Mouse (Mus musculus) kidney, embryonic 15.5 days (tissue): Measurements from ENCODE around the gene Josd1. TPM values are rescaled to one million over a fixed set of nuclear protein-coding genes. Genes with fewer than 3 reads are reported as not detected.

ENCODE experiments used
- ATAC-seq: fragments of 200-750 bp; cut with Nextera tagmentation; replicated peaks from 2 replicates; pipeline ENCODE4 v1.8.0; 2017; ENCODE audit warnings: moderate TSS enrichment; ENCODE audit not compliant: low FRiP score
- H3K27ac ChIP-seq: fragments of 300-500 bp; sonication (generic); 2 replicates; pipeline ENCODE4 v1.5.1; 2015; ENCODE audit warnings: mild to moderate bottlenecking, inconsistent platforms
- H3K27me3 ChIP-seq: fragments of 300-500 bp; sonication (generic); 2 replicates; pipeline ENCODE4 v1.6.1; 2015; ENCODE audit warnings: inconsistent platforms
- H3K36me3 ChIP-seq: fragments of 300-500 bp; sonication (generic); 2 replicates; pipeline ENCODE4 v1.6.1; 2015; ENCODE audit warnings: inconsistent platforms
- H3K4me1 ChIP-seq: fragments of 300-500 bp; sonication (generic); 2 replicates; pipeline ENCODE4 v1.6.1; 2015; ENCODE audit warnings: inconsistent platforms
- H3K4me2 ChIP-seq: fragments of 300-500 bp; sonication (generic); 2 replicates; pipeline ENCODE4 v1.6.1; 2015; ENCODE audit warnings: moderate library complexity, mild to moderate bottlenecking, inconsistent platforms
- H3K4me3 ChIP-seq: fragments of 300-500 bp; sonication (generic); replicated peaks from 2 replicates; pipeline ENCODE4 v1.5.1; 2015; ENCODE audit warnings: mild to moderate bottlenecking, inconsistent platforms
- H3K9ac ChIP-seq: fragments of 300-500 bp; sonication (generic); 2 replicates; pipeline ENCODE4 v1.6.1; 2015; ENCODE audit warnings: mild to moderate bottlenecking, inconsistent platforms
- H3K9me3 ChIP-seq: fragments of 300-500 bp; sonication (generic); replicated peaks from 2 replicates; pipeline ENCODE4 v1.6.1; 2016; ENCODE audit warnings: inconsistent platforms
- WGBS: fragments of 180-500 bp; shearing (Covaris S2); methylation state at CpG from one replicate; pipeline ENCODE4 v1.1.7; 2015; ENCODE audit warnings: mixed read lengths; 5-methylcytosine and 5-hydroxymethylcytosine counted together
- polyA plus RNA-seq: library from polyadenylated mRNA; unstranded; fragments of >200 nt; fragmentation: Nextera tagmentation; extraction: Ambion mirVana; gene quantifications from 2 replicates; pipeline ENCODE4 v1.2.1, GENCODE M21; 2015

Gene Josd1
- polyA plus RNA-seq, 1 experiment from 2014 or later: 19.0 TPM

GRCm38 (mm10) chr15:79650569-79650968 lies 37.1 kb downstream of the Josd1 start:
- no peak overlapping the region for H3K9ac ChIP-seq
- no peak for ATAC-seq
- H3K4me3 ChIP-seq: no peak overlapping the region
- H3K36me3 ChIP-seq: peaks cover 5% of the 10 kb centered on the region; the same call in 1 of the 2 replicates
- no peaks in the 10 kb centered on the region for H3K4me1 ChIP-seq
- H3K4me2 ChIP-seq: no peak overlapping the region
- no peak overlapping the region for H3K27ac ChIP-seq
- no peaks in the 10 kb centered on the region for H3K9me3 ChIP-seq
- no peaks in the 10 kb centered on the region for H3K27me3 ChIP-seq

- WGBS: 88% methylated on average over 12 of the region's 12 CpGs
- H3K9ac ChIP-seq: no peak overlapping the region
Measured at GRCm38 (mm10) chr15:79648130-79648529, 39.6 kb downstream of the Josd1 start.

GRCm38 (mm10) chr15:79645483-79645882 lies 42.2 kb downstream of the Josd1 start:
- Histone ChIP-seq H3K4me1 (no peaks in the 10 kb centered on the region), H3K9me3 (no peaks in the 10 kb centered on the region), H3K9ac (no peak overlapping the region), H3K36me3 (peaks cover 10% of the 10 kb centered on the region; the same call in 1 of the 2 replicates), H3K27me3 (no peaks in the 10 kb centered on the region), H3K4me2 (no peak overlapping the region), H3K27ac (no peak overlapping the region), H3K4me3 (no peak overlapping the region)
- ATAC-seq: no peak
- 88% methylated on average over 2 of the region's 2 CpGs for WGBS

More at GRCm38 (mm10) chr15:79648130-79648529, 39.6 kb downstream of the Josd1 start:
- Histone ChIP-seq H3K4me1 (no peaks in the 10 kb centered on the region), H3K9me3 (no peaks in the 10 kb centered on the region), H3K36me3 (peaks cover 5% of the 10 kb centered on the region; the same call in 1 of the 2 replicates), H3K27me3 (no peaks in the 10 kb centered on the region), H3K27ac (no peak overlapping the region), H3K4me2 (no peak overlapping the region), H3K4me3 (no peak overlapping the region)
- ATAC-seq: no peak

GRCm38 (mm10) chr15:79641135-79641817 lies 46.4 kb downstream of the Josd1 start:
- no peaks in the 10 kb centered on the region for H3K9me3 ChIP-seq
- H3K9ac ChIP-seq: no peak overlapping the region
- no peak overlapping the region for H3K4me2 ChIP-seq
- no peaks in the 10 kb centered on the region for H3K27me3 ChIP-seq
- H3K36me3 ChIP-seq: peaks cover 12% of the 10 kb centered on the region
- no peak overlapping the region for H3K4me3 ChIP-seq
- ATAC-seq: no peak
- H3K4me1 ChIP-seq: no peaks in the 10 kb centered on the region
- 63% methylated on average over 12 of the region's 12 CpGs for WGBS
- H3K27ac ChIP-seq: no peak overlapping the region

- WGBS: 41% methylated on average over 2 of the region's 2 CpGs
- no peak for ATAC-seq
- H3K36me3 ChIP-seq: peaks cover 29% of the 10 kb centered on the region
Measured at GRCm38 (mm10) chr15:79630471-79630870, 57.2 kb downstream of the Josd1 start.

More at GRCm38 (mm10) chr15:79630471-79630870, 57.2 kb downstream of the Josd1 start:
- H3K27me3 ChIP-seq: no peaks in the 10 kb centered on the region
- no peak overlapping the region for H3K9ac ChIP-seq
- peaks cover 7% of the 10 kb centered on the region; the same call in 1 of the 2 replicates for H3K4me1 ChIP-seq
- no peak overlapping the region for H3K4me2 ChIP-seq
- no peak overlapping the region for H3K4me3 ChIP-seq
- H3K27ac ChIP-seq: no peak overlapping the region
- no peaks in the 10 kb centered on the region for H3K9me3 ChIP-seq

Other genes starting within 250 kb of the Josd1 start
- gene Csnk1e, start 232.4 kb downstream of the Josd1 start, polyA plus RNA-seq: 87.0 and 90.6 TPM in 2 replicates
- gene Kcnj4, start 182.7 kb downstream of the Josd1 start, polyA plus RNA-seq: 0.08 and 0.12 TPM in 2 replicates
- gene Kdelr3, start 171.5 kb downstream of the Josd1 start, polyA plus RNA-seq: 69.5 and 71.8 TPM in 2 replicates
- 50.0 and 51.0 TPM in 2 replicates for gene Ddx17, start 141.2 kb downstream of the Josd1 start, polyA plus RNA-seq
- 2.6 and 2.7 TPM in 2 replicates for gene Dmc1, start 82.8 kb downstream of the Josd1 start, polyA plus RNA-seq
- gene Fam227a, start 29.0 kb downstream of the Josd1 start, polyA plus RNA-seq: 1.3 and 1.5 TPM in 2 replicates
- 51.5 and 56.6 TPM in 2 replicates for gene Cby1, start 28.7 kb downstream of the Josd1 start, polyA plus RNA-seq
- gene Tomm22, start 17.1 kb downstream of the Josd1 start, polyA plus RNA-seq: 249 and 266 TPM in 2 replicates
- gene Gtpbp1, start 2.9 kb upstream of the Josd1 start, polyA plus RNA-seq: 32.6 and 36.5 TPM in 2 replicates
- gene Sun2, start 54.6 kb upstream of the Josd1 start, polyA plus RNA-seq: 5.7 and 5.9 TPM in 2 replicates
- gene Dnal4, start 89.9 kb upstream of the Josd1 start, polyA plus RNA-seq: 58.3 and 67.4 TPM in 2 replicates
- 2.0 and 2.4 TPM in 2 replicates for gene Nptxr, start 116.8 kb upstream of the Josd1 start, polyA plus RNA-seq
- not detected in 2 replicates for gene Npcd, start 146.3 kb upstream of the Josd1 start, polyA plus RNA-seq
- gene Cbx6, start 146.8 kb upstream of the Josd1 start, polyA plus RNA-seq: 45.5 and 50.4 TPM in 2 replicates
- gene Apobec3, start 203.7 kb upstream of the Josd1 start, polyA plus RNA-seq: 29.3 and 31.0 TPM in 2 replicates